ENCODE assay signal across 8 mouse cellular contexts in genomic region chr7:109704461-109704860, GRCm38 (mm10). TPM values are rescaled to one million over a fixed set of nuclear protein-coding genes. Genes with fewer than 3 reads are reported as not detected.
DNase-seq lines count a peak whose midpoint lies in the region; ATAC-seq and TF ChIP-seq lines count a peak whose summit lies in the region.

No protein-coding gene starts in this region.

- WGBS in heart, embryonic 10.5 days, result 53% methylated on average over 3 of the region's 3 CpGs
- WGBS in forebrain, embryonic 14.5 days, result 72% methylated on average over 3 of the region's 3 CpGs
- 35% methylated on average over 3 of the region's 3 CpGs for WGBS in liver, embryonic 15.5 days (ENCODE audit: insufficient replicate concordance)

- no peaks in the 10 kb centered on the region for H3K27me3 ChIP-seq in heart, embryonic 10.5 days (ENCODE audit: insufficient read depth, poor library complexity, severe bottlenecking)
- H3K27me3 ChIP-seq in E14TG2a.4 (ENCODE audit: insufficient read depth, low read length), result no peaks in the 10 kb centered on the region
- H3K27me3 ChIP-seq in forebrain, embryonic 14.5 days (replicated peaks; ENCODE audit: control insufficient read depth, insufficient read depth, low read length), result 0 out of 2 replicates have a peak, but pooled peaks cover 3% of the 10 kb centered on the region
- peaks cover 8% of the 10 kb centered on the region for H3K27me3 ChIP-seq in liver, embryonic 15.5 days

- peak overlapping the region; percentile 90 for H3K27ac ChIP-seq in heart, embryonic 10.5 days
- no peak overlapping the region for H3K27ac ChIP-seq in forebrain, embryonic 14.5 days (ENCODE audit: low read depth, low read length)
- H3K27ac ChIP-seq in liver, embryonic 15.5 days (replicated peaks), result no peak overlapping the region

- peaks cover 40% of the 10 kb centered on the region for H3K4me1 ChIP-seq in heart, embryonic 10.5 days
- H3K4me1 ChIP-seq in E14TG2a.4 (replicated peaks; ENCODE audit: low read depth, low read length), result peaks cover 45% of the 10 kb centered on the region
- H3K4me1 ChIP-seq in forebrain, embryonic 14.5 days (ENCODE audit: control insufficient read depth, insufficient read depth, low read length), result peaks cover 2% of the 10 kb centered on the region; the same call in 1 of the 2 replicates
- peaks cover 38% of the 10 kb centered on the region for H3K4me1 ChIP-seq in liver, embryonic 15.5 days (replicated peaks)

- ATAC-seq in forebrain, embryonic 14.5 days, result no peak
- no peak for ATAC-seq in liver, embryonic 15.5 days (ENCODE audit: insufficient read depth)
- ATAC-seq in erythroid progenitor cell, adult 5-6 weeks (replicated peaks; ENCODE audit: low FRiP score, poor library complexity, severe bottlenecking), result no peak

- no peak for DNase-seq in heart, embryonic 10.5 days (ENCODE audit: low spot score)
- DNase-seq in heart, adult 9 months (ENCODE audit: low spot score in 2 of 2), result no peak
- no peak for DNase-seq in forebrain, embryonic 14.5 days (ENCODE audit: low spot score)
- no peak for DNase-seq in adrenal gland, adult 18-20 months (ENCODE audit: low spot score in 2 of 2)
- no peak for DNase-seq in right cerebral cortex, postnatal 4 days

- H3K4me2 ChIP-seq in forebrain, embryonic 14.5 days (ENCODE audit: low read length), result peak overlapping the region; percentile 67
- H3K4me2 ChIP-seq in liver, embryonic 15.5 days, result peak overlapping the region; percentile 90

- no peaks in the 10 kb centered on the region for H3K36me3 ChIP-seq in heart, embryonic 10.5 days
- peaks cover 42% of the 10 kb centered on the region for H3K36me3 ChIP-seq in E14TG2a.4 (ENCODE audit: insufficient read depth, low read length)
- peaks cover 7% of the 10 kb centered on the region; the same call in 1 of the 2 replicates for H3K36me3 ChIP-seq in forebrain, embryonic 14.5 days (ENCODE audit: control insufficient read depth, insufficient read depth, low read length)
- peaks cover 22% of the 10 kb centered on the region for H3K36me3 ChIP-seq in liver, embryonic 15.5 days (replicated peaks)

- TF ChIP-seq CTCF in E14TG2a.4 (conservative IDR thresholded peaks at IDR 0.05; ENCODE audit: low read length), result no peak

- peak overlapping the region; percentile 73 for H3K4me3 ChIP-seq in heart, embryonic 10.5 days
- peak overlapping the region; percentile 91 for H3K4me3 ChIP-seq in E14TG2a.4 (replicated peaks; ENCODE audit: low read length)
- peak overlapping the region; percentile 60; the same call in 1 of the 2 replicates for H3K4me3 ChIP-seq in forebrain, embryonic 14.5 days (ENCODE audit: low read depth, low read length)
- peak overlapping the region; percentile 68 for H3K4me3 ChIP-seq in liver, embryonic 15.5 days (replicated peaks)

- H3K9me3 ChIP-seq in heart, embryonic 10.5 days, result no peaks in the 10 kb centered on the region
- H3K9me3 ChIP-seq in E14TG2a.4 (ENCODE audit: low read length), result no peaks in the 10 kb centered on the region
- no peaks in the 10 kb centered on the region for H3K9me3 ChIP-seq in forebrain, embryonic 14.5 days (replicated peaks; ENCODE audit: control insufficient read depth, low read length)
- H3K9me3 ChIP-seq in liver, embryonic 15.5 days (replicated peaks), result no peaks in the 10 kb centered on the region

- no peak overlapping the region for H3K9ac ChIP-seq in forebrain, embryonic 14.5 days (ENCODE audit: low read length)
- H3K9ac ChIP-seq in liver, embryonic 15.5 days, result peak overlapping the region; percentile 76

RNA-seq across cellular contexts. Expression of gene Akip1, which starts 1.0 kb away (rescaled TPM):
- 32.5 and 34.6 TPM in 2 replicates for polyA plus RNA-seq in heart, embryonic 10.5 days (2016; fragmentation: Nextera tagmentation; extraction: Ambion mirVana)
- polyA plus RNA-seq in forebrain, embryonic 14.5 days (2014; fragmentation: Nextera tagmentation; extraction: Ambion mirVana), result 15.1 and 18.5 TPM in 2 replicates
- 32.7 and 36.1 TPM in 2 replicates for polyA plus RNA-seq in liver, embryonic 15.5 days (2015; fragmentation: Nextera tagmentation; extraction: Ambion mirVana)
- total RNA-seq in erythroid progenitor cell, adult 5-6 weeks (2015; ENCODE audit: low replicate concordance), result 36.8 and 57.0 TPM in 2 replicates
- total RNA-seq in erythroid progenitor cell, adult 5-6 weeks (2017; ENCODE audit: low replicate concordance), result 21.6 and 23.0 TPM in 2 replicates
- 10 to 100 TPM; 18.6 to 22.9 TPM for total RNA-seq in adrenal gland, adult 18-20 months (2021)

RNA-seq across cellular contexts. Expression of gene St5, which starts 1.1 kb away (rescaled TPM):
- 37.7 and 39.9 TPM in 2 replicates for polyA plus RNA-seq in heart, embryonic 10.5 days (2016; fragmentation: Nextera tagmentation; extraction: Ambion mirVana)
- 10.3 and 11.0 TPM in 2 replicates for polyA plus RNA-seq in forebrain, embryonic 14.5 days (2014; fragmentation: Nextera tagmentation; extraction: Ambion mirVana)
- 20.1 and 24.8 TPM in 2 replicates for polyA plus RNA-seq in liver, embryonic 15.5 days (2015; fragmentation: Nextera tagmentation; extraction: Ambion mirVana)
- total RNA-seq in erythroid progenitor cell, adult 5-6 weeks (2015; ENCODE audit: low replicate concordance), result 143 and 246 TPM in 2 replicates
- total RNA-seq in erythroid progenitor cell, adult 5-6 weeks (2017; ENCODE audit: low replicate concordance), result 82.6 and 96.9 TPM in 2 replicates
- 10 to 100 TPM; 26.5 to 27.7 TPM for total RNA-seq in adrenal gland, adult 18-20 months (2021)

RNA-seq across cellular contexts. Expression of gene BC051019, which starts 19.2 kb away (rescaled TPM):
- 0.11 TPM in 1 of 2 replicates, not detected in the other for polyA plus RNA-seq in heart, embryonic 10.5 days (2016; fragmentation: Nextera tagmentation; extraction: Ambion mirVana)
- 0.26 and 0.55 TPM in 2 replicates for polyA plus RNA-seq in forebrain, embryonic 14.5 days (2014; fragmentation: Nextera tagmentation; extraction: Ambion mirVana)
- polyA plus RNA-seq in liver, embryonic 15.5 days (2015; fragmentation: Nextera tagmentation; extraction: Ambion mirVana), result 0.07 TPM in 1 of 2 replicates, not detected in the other
- not detected in 2 replicates for total RNA-seq in erythroid progenitor cell, adult 5-6 weeks (2015; ENCODE audit: low replicate concordance)
- not detected in 2 replicates for total RNA-seq in erythroid progenitor cell, adult 5-6 weeks (2017; ENCODE audit: low replicate concordance)
- total RNA-seq in adrenal gland, adult 18-20 months (2021), result not detected

RNA-seq across cellular contexts. Expression of gene Ascl3, which starts 27.1 kb away (rescaled TPM):
- polyA plus RNA-seq in heart, embryonic 10.5 days (2016; fragmentation: Nextera tagmentation; extraction: Ambion mirVana), result not detected in 2 replicates
- not detected in 2 replicates for polyA plus RNA-seq in forebrain, embryonic 14.5 days (2014; fragmentation: Nextera tagmentation; extraction: Ambion mirVana)
- not detected in 2 replicates for polyA plus RNA-seq in liver, embryonic 15.5 days (2015; fragmentation: Nextera tagmentation; extraction: Ambion mirVana)
- total RNA-seq in erythroid progenitor cell, adult 5-6 weeks (2015; ENCODE audit: low replicate concordance), result not detected in 2 replicates
- not detected in 2 replicates for total RNA-seq in erythroid progenitor cell, adult 5-6 weeks (2017; ENCODE audit: low replicate concordance)
- total RNA-seq in adrenal gland, adult 18-20 months (2021), result under 1 TPM in 1 of 2 experiments, not detected in 1; 0.61 TPM

RNA-seq across cellular contexts. Expression of gene Tmem9b, which starts 48.2 kb away (rescaled TPM):
- polyA plus RNA-seq in heart, embryonic 10.5 days (2016; fragmentation: Nextera tagmentation; extraction: Ambion mirVana), result 45.9 and 58.4 TPM in 2 replicates
- 115 and 117 TPM in 2 replicates for polyA plus RNA-seq in forebrain, embryonic 14.5 days (2014; fragmentation: Nextera tagmentation; extraction: Ambion mirVana)
- 30.2 and 30.5 TPM in 2 replicates for polyA plus RNA-seq in liver, embryonic 15.5 days (2015; fragmentation: Nextera tagmentation; extraction: Ambion mirVana)
- 57.8 and 63.1 TPM in 2 replicates for total RNA-seq in erythroid progenitor cell, adult 5-6 weeks (2015; ENCODE audit: low replicate concordance)
- 22.2 and 22.6 TPM in 2 replicates for total RNA-seq in erythroid progenitor cell, adult 5-6 weeks (2017; ENCODE audit: low replicate concordance)
- total RNA-seq in adrenal gland, adult 18-20 months (2021), result 10 to 100 TPM; 45.7 to 47.6 TPM
